Mouse (Mus musculus) adrenal gland, postnatal 4 days (tissue): ENCODE data around the gene Adcy2. TPM values are rescaled to one million over a fixed set of nuclear protein-coding genes. Genes with fewer than 3 reads are reported as not detected.

Source experiments
- DNase-seq, 2 experiments: peaks; one replicate each; pipeline ENCODE4 v3.0.0; 2021 to 2022; ENCODE audit warnings: low spot score in 2 of 2, mixed read lengths in 2 of 2
- total RNA-seq, 2 experiments: library from RNA; stranded (reverse); gene quantifications; 2 replicates each; pipeline ENCODE4 v1.2.3; 2021

The Adcy2 gene
- total RNA-seq, 2 experiments from 2014 or later: 3.2 to 3.3 TPM

DNA sequence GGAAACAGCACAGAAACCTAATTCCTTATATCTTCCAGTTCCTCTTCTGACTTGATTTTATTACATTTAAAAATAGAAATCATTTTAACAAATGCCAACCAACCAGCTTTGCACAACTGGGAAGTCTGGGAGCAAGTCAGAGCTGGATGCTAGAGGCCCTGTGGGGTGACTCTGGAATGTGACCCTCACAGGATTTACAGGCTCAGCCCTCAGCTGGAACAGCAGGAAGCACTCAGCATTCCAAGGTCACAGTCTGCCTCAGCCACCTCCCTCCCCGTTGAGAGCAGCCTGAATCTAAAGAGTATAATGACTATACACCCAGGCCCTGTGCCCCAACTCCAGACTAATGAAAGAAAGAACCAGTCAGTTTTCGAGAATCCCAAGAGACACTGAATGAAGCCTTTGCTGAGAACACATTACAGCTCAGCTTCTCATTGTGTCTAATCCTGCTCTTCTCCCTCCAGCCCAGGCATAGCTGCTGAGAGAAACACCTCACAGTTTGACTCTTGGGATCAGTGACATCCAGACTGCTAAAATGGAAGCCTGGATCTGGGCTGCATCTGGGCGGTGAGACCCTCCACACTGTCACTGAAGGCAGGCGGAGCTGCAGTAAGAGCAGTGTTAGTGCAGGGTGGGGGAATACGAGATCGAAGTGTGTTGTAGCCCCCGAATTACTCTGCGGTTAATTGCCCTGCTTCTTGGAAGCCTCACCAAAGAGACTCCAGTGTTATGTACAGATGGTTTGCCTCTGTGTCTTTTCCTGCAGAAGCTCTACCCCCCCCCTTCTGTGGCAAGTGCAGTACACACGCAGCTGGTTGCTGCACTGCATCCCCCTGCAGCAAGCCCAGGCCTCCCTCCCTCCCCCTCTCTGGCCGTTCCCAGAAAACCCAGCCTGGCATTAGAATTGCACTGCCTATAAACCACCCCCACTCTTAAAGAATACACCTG is 426.1 kb downstream of the Adcy2 start:
- peak in 1 of 2 experiments; percentile 19 for DNase-seq

DNA sequence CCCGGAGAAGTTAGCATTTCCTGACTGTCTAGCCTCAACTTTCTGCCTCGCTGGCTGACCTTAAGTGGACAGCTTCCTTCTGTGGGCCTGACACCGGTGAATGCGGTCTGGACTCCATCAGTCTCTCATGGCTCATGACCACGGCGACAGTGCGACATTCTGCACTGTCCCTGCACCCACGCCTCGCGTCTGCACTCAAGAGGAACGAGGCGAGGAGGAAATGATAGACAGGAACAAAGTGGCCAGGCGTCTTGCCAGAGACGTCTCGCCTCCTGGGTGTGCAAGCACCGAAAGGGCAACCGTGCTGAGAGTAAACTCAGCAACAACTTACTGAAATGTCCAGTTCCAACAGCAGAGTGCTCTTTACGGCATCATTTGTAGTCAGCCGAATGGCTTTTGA is 427.1 kb downstream of the Adcy2 start:
- no peak for DNase-seq
